Mouse (Mus musculus) cerebellum, postnatal 25 days (tissue): ENCODE measurements around the gene Slc7a11.

Experiments used
- DNase-seq, 2 experiments: peaks; one replicate each; pipeline ENCODE4 v3.0.0; 2021; ENCODE audit warnings: mixed read lengths in 2 of 2

Gene Slc7a11

DNA sequence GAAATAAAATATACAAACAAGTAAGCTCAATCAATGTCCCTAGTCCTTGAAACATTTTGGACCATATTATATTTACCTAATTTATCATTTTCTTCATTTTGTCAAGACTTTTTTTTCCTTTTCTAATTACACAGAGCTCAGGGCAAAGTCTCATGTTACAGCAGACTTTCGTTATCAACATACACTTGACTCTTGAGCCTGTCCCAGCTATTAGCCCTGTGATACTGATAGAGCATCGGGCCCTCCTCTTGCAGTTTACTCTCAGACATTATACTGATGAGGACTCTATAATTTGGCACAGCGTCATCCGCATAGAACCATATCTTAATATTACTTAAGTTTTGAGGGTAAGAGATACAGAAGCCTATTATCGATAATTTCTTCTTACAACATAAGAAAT lies 311.2 kb downstream of the Slc7a11 start:
- no peak for DNase-seq

DNA sequence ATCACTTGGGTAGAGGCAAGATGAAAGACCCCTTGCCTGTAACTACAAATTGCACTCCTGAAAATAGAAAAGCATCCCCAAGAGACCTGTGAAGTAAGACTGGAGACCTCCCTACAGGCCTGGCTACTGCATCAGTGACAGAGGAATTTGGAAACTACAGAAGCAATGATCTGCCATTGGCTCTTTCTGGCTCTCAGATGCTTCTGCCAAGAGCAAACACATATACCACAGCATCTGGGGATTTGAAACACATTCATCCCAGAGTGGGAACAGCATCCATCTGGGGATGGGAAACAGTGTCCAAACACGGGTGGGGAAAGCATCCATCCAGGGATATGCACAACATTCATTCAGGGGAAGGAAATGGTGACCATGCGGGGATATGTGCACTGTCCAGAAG lies 313.1 kb downstream of the Slc7a11 start:
- no peak for DNase-seq

DNA sequence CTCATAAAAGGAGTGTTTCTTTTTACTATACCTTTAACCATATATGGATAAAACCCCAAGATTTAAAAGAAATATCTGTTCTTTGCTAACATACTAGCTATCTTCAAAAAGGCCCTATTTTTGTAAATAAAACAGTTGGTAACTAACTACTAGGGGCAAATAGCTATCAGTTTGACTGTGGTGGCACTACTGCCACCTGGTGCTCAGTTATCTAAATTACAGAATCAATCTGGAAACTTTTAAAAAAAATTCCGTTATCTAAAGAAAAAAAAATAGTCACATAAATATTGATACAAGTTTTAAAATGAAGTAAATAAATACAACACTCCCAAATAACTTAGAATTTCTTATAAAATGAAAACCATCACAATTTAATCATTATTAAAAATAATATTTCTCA lies 322.4 kb downstream of the Slc7a11 start:
- DNase-seq: no peak

DNA sequence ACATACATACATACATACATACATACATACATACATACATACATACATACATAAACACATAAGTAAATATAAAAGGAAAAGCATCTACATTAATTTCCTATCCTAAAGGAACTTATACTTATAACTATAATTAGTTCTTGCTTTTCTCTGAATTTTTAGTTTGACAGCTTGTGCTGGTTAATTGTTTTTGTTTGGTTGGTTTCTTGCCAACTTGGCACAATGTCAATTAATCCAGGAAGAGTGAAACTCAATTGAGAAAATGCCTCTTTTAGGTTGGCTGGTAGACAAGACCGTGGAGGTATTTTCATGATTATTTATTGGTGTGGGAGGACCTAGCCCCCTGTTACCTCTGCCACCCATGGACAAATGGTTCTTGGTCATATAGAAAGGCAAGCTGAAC lies 327.1 kb downstream of the Slc7a11 start:
- no peak for DNase-seq

DNA sequence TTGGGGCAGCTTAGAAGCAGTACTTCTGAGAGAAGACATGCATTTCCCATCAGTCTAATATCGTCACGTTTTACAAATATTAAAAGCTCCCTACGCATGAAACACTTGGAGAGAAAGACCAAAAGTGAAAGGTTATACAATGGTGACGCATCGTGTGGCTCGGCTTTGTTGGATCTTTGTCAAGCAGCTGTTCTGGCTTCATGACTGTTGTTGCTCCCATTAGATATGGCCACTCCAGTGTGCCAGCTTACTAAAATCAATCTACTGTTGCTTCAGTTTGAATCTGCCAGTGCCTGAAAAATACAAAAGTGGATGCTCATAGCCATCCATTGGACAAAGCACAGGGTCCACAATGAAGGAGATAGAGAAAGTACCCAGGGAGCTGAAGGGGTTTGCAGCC lies 337.9 kb downstream of the Slc7a11 start:
- no peak for DNase-seq

DNA sequence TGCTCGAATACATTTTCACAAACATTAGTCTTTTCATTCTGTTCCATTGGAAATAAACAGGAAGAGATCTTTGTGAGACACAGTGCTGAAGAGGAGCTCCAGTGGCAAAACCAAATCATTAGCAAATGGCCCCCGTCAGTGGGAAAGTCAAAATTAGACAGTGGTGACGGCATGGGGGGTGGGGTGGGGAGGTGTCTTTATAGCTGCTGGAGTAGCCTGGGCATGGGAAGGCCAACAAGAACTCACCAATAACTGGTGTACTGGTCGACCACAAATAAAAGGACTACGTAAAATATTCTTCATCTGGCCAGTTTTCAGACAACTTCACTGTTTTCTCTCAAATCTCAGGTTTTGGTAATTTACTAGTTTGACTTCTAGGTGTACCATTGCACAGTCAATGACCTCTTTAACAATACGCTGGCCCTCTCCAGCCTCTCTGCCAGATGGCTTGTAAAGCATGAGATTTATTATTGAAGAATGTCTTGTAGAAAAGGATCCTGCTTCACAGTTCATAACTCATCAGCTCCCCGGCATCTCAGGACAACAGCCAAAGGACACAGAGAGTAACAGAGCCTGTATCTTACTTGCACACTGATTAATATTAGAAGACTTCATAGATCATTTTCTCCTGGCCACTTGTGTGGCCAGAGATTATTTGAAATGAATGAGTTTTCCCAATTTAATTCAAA lies 348.9 kb downstream of the Slc7a11 start:
- no peak for DNase-seq

DNA sequence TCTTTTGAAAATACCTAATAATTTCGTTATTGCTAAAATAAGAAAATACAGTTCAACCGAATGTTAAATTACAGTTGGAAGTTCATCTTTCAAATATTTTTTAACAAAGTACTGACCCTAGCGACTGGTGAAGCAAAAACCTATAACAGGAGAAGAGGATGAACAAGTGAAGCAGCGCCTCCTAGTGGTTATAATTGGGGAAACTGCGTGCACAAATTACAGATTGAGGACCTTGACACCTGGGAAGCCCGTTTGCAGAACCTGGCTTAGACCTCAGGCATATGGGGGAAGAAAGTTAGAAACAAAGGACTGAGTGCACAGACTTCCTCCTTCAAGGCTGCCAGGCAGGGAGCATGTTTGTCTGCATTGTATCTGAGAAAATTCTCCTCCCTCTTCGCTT lies 366.4 kb downstream of the Slc7a11 start:
- peak; percentile 47 to 73 for DNase-seq

DNA sequence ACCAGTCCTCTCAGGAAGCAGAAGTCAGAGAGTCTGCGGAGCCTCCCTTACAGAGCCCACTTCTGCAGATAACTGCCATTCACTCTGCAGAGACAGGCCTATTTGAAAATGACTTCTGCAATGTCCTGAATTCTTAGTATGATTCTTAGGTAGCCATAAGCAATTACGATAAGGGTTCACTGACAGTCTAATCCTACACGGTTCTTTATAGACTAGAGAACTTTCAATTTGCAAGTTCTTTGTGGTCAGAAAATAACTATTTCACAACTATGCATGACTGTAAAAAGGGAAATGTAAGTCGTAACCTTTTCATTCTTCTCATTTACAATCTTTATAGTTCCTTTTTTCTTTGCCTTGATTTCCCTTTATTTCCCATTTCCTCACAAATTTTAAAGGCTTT lies 380.0 kb downstream of the Slc7a11 start:
- no peak for DNase-seq

DNA sequence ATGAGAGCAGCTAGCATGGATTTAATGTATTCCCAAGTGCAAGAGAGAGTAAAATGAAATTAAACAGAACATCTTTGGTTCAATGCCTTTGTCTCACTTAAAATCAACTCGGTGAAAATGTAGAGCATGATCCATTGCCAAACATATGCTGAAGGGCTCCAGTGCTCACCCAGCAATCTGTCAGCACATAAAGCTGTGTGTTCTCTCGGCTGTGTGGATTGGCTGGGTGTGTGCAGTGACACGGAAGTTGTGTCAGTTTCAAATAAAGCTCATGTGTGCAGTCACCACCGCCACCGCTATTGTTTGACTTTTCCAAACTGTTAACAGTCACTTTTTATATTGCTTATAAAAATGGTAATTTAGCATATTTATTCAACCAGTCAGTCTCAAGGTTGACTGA lies 398.7 kb downstream of the Slc7a11 start:
- DNase-seq: peak in 1 of 2 experiments; percentile 3

DNA sequence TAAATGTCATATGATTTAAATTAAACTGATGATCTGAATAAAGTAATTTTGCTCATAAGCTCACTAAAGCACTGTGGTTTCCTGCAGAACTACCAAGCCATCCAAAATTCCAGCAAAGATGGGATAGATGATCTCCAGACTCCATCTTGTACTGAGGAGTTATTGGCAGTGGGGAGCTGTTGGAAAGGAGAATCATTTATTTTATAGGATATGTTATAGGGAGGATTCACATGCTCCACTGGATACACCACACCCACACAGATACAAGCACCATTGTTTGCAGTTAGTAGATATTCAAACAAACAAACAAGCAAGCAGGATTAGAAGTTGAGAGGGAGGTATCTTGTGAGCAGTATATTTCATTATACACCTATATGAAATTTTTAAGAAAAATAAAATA lies 399.3 kb downstream of the Slc7a11 start:
- no peak for DNase-seq

DNA sequence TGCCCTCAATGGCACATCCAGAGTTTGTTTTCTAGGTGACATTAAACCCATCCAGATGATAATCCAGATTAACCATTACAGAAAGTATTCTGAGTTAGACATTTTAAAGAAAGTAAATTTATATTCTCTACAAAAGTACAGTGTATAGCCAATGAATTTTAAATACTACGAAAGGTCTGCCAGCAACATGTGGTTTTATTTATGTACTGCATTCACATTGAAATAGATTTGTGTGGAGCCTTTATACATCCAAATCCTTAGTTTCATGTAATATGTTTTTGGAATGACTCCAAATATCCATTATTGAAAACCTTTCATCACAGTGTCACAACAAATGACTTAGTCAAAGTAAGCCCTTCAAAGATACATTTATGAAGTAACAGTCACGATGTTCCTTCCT lies 402.3 kb downstream of the Slc7a11 start:
- DNase-seq: no peak

DNA sequence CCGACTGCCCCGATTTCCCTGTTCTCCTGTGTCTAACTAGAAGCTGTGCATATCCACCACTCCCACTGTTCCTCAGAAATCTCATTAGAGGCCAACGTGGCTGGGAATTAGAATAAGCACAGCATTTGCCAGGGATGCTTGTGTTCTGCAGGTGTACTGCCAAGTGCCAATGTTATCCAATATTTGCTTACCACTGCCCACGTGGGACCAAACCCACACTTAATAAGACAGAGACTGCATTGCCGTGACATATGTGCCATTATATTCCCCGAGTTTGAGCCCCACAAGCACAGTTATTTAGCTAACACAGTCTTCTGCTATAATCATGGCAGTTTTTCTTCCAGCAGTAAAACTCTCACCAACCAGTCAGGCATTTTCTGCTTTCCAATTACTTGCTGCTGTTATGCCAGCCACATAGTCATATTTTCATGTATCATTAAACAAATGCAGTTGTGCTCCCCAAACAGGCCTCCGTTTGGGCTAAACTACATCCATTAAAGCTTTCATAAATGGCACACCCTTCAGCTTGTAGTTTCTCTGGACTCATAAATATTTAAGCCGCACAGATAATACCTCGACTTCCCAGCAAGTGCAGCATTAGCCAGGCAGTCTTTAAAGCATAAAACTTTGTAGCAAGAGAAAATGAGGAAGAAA lies 407.4 kb downstream of the Slc7a11 start:
- DNase-seq: no peak

DNA sequence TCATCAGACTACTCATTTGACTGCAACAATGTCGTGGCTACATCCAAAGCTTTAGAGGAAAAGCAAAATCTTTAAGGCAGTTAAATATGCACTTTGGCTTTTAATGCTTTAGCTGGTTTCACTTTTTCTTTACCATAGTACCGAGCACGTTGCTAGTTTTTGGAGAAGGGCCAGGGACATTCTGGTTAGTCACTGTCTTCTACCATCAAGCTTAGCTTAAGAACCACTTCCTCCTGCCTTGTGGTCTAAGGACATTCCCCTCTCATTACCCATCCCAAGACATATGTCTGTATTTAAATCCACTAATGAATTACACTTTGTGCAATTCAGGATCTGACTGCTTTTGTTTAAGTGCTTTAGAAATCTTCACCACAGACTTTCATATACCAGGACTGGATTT lies 410.1 kb downstream of the Slc7a11 start:
- DNase-seq: no peak

DNA sequence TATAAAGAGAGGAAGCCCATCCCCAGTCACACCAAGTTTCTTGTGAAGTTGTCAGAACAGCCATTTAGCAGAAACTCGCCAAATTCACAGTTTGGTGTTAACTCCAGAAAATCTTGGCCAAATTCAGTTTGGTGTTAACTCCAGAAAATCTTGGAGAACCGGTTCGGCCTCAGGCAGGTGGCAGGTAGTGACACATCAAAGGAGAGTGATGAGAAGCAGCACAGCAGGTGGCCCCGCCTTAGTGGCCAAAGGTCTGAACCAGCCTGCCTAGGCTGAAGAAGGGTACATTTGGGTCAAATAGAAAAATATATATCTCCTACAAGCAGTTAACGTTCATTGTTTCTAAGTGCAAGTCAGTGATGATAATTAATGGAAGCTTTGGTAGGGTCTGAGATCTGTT lies 417.4 kb downstream of the Slc7a11 start:
- DNase-seq: no peak

DNA sequence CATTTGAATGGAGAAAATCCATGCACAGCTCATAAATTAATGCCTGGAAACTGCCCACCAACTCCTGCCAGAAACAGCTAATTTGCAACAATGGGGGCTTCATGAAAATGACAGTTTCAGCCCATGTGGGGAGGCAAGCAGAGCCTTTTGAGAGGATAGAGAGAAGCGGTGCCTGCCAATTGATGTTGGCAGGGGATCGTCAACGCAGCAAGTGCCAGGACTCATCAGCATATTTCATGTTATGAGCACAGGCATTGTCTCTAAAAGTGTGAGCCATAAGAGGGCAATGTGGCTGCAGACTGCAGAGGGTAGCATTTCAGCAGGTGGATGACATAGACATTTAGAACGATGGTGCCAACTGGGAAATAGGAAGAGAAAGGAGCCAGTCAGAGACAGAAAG lies 429.0 kb downstream of the Slc7a11 start:
- DNase-seq: peak; percentile 58 to 74

DNA sequence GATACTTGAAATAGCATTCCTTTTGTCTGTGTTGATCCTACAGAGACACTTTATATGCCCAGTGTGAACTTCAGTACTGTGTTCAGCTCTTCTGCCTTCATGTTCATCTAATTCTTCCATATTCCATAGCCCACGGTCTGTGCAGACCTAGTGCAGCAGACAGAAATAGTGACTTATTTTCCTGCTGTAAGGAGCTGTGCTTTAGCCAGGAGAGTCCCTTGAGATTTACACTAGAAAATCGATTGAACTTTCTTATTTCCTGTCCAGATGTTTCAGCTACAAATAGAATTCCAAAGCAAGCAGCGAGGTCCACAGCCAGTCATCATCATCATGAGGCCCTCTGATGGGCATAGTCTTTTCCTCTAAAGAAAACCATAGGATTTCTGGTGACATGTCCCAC lies 431.4 kb downstream of the Slc7a11 start:
- DNase-seq: no peak

DNA sequence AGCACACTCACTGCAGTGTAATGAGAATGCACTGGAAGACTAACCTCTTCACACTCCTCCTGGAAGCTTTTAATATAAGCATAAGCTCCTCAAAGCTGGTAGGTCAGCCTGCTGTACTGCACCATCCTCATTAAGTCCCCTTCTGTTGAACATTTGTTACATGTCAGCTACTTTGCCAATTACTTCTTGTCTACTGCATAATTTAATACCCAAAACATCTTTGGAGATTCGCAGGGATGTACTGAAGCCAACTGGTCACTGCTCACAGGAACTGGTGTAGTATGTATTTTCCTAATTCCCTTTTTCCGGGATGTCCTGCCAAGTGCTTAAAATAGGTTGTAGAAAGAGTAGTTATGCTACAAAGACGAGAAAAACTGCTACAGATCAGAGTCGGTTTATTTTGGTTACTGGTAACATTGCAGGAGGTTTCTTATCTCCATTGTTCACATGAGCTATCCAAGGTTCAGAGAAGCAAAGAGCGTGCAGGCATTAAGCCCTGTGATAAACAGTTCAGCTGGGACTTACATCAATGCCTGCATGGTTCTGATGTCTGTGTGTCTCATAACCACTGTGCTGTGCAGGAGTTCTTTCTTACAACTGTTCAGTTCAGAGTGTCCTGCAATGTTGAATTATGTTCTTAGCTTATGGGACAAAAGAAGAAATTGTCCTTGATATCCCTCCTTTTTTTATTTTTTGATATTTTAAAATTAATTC lies 439.3 kb downstream of the Slc7a11 start:
- DNase-seq: no peak

DNA sequence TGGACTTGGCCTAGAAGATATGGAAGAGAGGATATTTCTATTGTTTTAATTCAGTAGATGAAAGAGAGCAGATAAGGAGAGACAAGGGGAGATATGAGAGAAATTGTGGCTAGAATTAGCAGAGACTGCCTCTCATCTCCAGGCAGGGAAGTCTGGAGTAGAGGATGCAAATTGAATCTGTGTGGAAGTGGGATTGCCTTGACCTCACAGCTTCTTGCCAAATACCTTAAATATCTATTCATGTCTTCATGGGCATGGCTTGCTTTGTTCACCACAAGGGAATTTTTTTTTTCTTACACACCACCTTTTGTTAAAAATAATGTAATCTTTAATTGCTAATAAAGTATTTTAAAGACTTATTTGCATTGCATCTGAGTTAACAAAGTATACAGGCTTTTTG lies 441.3 kb downstream of the Slc7a11 start:
- DNase-seq: no peak

DNA sequence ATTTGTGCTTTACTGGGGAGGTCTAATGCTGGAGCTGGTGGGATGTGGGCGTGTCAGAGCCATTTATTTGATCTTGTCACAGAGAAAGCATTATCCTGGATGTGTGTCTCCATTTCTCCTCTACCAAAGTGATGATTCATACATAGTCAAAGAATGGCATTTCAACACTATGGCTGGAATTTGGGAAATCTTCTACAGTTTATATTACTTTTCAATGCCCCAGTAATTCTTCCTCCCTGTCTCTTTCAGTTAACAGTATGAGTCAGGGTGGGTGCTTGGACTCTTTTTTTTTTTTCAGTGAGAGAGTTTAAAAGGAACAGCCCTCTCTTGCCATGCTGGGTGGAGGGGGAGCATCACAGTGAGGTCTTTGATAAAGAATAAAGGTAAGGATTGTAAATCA lies 441.8 kb downstream of the Slc7a11 start:
- DNase-seq: no peak

DNA sequence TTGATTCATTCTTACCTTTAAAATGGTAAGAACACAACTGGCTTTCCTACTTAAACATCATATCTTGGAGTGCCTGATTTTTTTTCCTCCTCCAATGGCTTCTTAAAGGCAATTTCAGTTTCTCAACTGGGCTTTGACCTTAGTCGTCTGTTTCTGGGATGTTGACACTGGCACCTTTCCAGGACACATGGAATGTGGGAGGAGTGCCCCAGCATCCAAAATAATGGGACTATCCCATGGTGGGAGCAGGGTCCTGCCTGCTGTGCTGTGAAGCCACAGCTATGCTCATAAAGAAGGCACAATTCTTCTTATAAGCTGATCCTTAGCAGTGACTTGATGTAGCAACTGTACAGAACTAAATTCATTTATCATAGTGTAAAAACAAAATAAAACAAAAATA lies 450.5 kb downstream of the Slc7a11 start:
- no peak for DNase-seq

DNA sequence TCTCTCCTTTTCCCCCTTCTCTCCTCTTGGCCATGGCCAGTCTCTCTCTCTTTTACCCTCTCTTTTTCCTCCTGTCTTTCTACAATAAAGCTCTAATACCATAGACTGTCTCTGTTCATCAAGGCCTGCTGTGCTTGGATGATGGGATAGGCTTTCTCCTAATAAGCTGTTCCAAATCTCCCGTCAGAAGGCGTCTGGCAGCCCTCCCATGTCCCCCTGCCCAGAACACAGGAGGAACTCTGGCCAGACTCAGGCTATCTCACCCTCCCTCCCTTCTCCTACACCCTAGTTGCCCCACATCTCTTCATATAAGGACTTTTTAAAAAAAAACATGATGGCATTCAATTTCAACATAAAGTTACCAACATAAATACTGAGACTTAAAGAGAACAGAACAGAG lies 456.2 kb downstream of the Slc7a11 start:
- no peak for DNase-seq

DNA sequence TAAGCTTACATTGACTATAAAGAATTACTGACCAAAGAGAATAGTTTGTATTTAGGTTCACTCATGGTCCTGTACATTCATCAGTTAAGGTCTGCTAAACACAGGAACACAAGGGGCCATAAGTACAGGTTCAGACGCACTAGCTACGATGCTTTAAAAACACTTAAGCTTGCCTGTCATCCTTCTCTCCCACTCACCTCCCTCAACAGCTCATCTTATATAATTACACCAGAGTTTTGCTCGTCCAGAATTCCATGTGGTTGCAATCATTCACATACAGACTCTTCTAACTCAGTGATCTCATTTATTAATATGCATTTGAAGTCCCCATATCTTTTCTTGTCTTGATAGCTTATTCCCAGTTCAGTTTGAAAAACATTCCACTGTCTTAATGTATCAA lies 458.6 kb downstream of the Slc7a11 start:
- no peak for DNase-seq

DNA sequence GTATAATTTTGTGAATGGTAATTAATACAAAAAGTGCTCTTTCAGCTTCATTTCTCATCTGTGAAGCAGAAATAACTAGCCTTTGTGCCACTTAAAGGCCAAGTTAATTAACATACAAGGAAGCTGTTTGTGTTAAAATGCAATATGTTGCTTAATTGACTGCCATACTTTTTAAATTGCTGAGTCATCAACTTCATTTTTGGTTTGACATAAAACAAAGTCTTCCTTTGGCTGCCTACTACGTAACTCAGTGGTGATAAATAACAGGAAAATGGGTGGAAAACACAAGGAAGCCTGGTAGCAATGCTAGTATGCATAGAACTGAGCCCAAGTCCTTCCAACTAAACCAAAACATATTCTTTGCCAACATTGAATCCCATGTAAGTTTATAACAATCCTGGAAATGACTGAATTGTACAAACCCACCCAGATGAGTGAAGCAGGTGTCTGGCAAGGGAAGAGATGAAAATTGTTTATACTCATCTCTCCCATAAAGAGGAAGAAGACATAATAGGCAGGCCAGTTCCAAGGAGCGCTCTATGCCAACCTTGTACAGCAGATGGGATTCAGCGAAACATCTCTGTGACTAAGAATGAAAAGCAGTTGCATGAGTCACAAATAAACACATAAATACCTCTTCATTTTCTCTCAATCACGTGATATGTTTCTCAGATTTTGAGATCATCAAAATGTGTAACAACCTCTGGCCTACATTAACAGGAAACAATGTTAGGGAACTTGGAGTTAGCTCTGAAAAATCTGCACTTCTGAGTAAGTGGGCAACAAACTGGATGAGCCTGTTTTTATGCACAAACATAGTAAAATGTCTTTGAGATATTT lies 459.8 kb downstream of the Slc7a11 start:
- no peak for DNase-seq
